Mouse (Mus musculus) right cerebral cortex, postnatal 36 days (tissue): ENCODE results near the gene Cirbp.
"Not testable (repeated sequence)": the region's sequence is repeated elsewhere in the genome, so short reads cannot be mapped to it uniquely, and the experiment has no call there.

ENCODE experiments used
- DNase-seq, 2 experiments: peaks; one replicate each; pipeline ENCODE4 v3.0.0; 2022; ENCODE audit warnings: low spot score in 2 of 2, mixed read lengths in 1 of 2

Cirbp gene

DNA sequence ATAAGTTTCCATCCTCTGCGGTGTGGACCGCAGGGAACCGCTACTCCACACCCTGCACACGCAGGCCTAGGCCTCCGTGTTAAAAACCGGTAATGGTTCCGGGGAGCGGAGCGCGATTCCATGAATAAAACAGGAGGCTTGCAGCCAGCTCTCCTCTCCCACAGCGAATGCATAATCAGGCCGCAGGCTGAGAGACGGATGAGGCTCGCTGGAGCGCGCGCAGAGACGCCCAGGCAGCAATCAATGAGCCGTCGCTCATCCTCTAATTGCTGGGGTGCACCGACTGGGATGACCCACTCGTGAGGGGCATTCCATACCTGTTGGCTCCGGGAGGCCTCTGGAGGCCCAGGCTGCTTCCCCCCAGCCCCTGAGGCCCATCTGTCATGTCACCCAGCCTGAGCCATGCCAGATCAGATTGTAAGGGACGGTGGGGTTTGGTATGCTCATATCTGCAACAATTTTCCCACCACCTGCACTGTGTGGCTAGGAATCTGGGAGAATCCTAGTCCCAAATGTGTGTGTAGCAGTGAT, 43.1 kb downstream of the Cirbp start:
- no peak for DNase-seq

DNA sequence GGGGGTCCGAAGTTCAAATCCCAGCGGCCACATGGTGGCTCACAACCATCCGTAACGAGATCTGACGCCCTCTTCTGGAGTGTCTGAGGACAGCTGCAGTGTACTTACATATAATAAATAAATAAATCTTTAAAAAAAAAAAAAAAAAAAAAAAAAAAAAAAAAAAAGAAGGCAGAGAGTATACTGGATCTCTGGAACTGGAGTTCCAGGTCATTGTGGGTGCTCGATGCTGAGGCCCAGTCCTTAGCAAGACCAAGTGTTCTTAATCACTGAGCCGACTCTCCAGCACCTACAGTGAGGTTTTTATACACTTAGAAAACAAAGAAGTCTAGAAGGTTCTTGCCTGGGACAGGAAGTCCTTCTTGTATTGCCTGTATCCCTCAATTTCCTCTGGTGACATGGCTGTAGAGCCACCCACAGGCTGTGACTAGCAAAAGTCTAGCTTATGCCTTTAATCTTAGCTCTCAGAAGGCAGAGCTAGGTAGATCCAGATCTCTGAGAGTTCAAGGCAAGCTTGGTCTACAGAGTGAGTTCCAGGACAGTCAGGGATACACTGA, 45.8 kb downstream of the Cirbp start:
- not testable (repeated sequence) for DNase-seq

DNA sequence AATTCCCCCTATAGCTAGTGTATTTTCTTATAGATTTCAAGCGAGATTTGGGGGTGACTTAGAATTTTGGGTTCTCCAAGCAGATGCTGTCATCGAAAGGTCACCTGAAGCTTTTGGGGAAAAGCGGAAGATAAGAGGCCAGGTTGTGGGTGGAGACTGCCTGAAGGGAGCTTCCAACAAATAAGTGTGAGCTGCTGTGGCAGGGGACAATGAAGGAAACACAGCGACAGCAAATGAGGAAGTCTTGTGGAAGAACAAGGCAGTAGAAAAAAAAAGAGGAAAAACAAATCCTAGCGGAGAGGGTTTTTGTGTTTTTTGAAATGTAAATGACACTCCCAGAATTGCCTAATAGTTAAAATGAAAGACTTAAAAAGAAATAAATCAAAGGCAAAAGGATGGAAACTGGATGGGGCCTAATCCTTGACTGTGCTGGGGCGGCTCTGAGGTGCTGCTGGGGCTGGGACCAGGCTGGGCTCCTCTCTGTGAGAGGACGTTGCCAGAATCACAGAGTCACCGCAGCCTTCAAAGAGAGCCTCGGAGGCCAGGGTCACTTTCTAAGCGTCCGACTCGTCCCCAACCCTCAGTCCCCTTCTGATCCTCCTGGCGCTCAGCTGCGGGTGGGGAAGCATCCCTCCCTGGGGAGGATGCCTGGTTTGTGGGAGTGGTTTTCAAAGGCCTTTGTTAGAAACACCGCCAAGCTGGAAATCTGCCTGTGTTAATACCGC, 49.4 kb downstream of the Cirbp start:
- DNase-seq: no peak

DNA sequence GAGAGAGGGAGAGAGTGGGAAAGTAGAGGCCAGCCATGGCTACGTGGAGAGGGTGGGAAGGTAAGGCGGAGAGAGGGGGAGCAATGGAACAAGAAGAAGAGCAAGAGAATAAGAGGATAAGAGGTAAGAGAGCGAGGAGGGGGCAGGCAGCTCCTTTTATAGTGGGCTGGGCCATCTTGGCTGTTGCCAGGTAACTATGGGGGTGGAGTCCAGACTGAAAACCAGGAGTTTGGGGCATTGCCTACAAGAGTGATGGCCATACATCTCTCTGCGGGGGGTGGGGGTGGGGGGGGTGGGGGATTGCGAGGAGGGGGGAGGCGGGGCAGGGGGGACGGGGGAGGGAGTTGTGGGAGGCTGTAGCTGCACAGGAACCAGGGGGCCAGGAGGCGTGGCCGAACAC, 54.9 kb downstream of the Cirbp start:
- DNase-seq: no peak
